Mouse (Mus musculus) neural tube, embryonic 10.5 days (tissue): ENCODE measurements around the gene Hoxb5.
A peak's percentile ranks its signal among the peaks of the same experiment; 100 is the strongest.

Experiments
- DNase-seq: peaks from one replicate; pipeline ENCODE4 v3.0.0-alpha.2; 2017; ENCODE audit warnings: low spot score; ENCODE audit errors: extremely low spot score

The Hoxb5 gene

GRCm38 (mm10) chr11:96286739-96287385 lies 16.3 kb upstream of the Hoxb5 start:
- peak; percentile 71 for DNase-seq

DNA sequence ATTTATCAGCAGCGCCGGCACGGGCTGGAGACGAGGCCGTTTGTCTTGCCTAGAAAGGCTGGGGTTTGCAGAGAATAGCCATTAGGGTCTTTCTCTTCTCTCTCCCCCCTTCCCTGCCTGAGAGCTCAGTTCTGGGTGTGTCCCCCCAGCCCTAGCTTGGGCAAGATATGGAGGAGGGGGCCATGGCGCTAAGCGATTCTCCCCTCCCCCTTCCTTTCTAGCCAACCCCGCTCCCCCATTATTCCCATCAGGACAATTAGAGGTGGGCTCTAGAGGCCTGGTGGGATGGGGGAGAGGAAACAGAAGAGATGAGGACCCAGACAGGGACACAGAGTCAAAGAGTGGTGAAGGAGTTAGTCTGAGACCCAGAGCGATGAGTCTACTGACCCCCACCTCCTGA lies 15.7 kb upstream of the Hoxb5 start:
- DNase-seq: peak; percentile 71

DNA sequence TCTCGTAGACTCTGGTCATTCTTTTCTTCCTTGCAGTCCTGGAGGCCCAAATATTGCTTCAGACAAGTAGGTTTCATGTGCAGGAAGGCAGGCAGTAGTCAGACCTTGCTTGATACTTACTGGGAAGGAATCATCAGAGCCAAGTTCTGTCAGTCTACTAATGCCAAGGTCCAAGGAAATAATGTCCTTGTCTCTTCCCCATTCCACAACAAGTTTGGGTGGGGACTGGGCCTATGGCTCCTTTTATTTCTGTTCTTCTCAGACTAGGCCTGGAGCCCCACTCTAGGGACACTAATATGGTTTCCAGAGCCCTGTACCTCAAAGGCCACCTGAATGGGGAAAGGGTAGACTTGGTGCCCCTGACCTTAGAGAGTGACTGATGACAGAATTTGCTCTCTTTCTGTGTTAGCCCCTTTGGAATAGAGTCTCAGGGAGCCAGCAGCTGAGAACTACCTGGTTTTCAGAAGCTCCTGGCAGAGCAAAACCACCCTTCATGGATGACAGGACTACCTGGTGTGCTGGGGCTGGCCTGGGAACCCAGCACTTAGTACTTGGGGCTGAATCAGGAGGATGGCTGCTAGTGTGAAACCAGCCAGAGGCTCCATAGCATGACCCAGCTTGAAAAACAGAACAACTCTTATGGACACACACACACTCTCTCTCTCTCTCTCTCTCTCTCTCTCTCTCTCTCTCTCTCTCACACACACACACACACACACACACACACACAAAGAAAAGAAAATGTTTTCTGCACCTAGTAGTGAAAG lies 14.5 kb upstream of the Hoxb5 start:
- DNase-seq: no peak

DNA sequence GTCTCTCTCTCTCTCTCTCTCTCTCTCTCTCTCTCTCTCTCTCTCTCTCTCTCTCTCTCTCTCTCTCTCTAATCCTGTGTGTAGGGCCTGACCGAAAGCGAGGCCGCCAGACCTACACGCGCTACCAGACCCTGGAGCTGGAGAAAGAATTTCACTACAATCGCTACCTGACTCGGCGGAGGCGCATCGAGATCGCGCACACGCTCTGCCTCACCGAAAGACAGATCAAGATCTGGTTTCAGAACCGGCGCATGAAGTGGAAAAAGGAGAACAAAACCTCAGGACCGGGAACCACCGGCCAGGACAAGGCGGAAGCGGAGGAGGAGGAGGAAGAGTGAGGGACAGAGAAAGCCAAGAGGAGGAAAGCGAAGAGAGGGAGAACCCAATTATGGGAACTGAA lies 13.8 kb upstream of the Hoxb5 start:
- DNase-seq: no peak

- no peak for DNase-seq
These were observed 13.3 kb upstream of the Hoxb5 start for GRCm38 (mm10) chr11:96289837-96290236.

GRCm38 (mm10) chr11:96290705-96291355 lies 12.3 kb upstream of the Hoxb5 start:
- DNase-seq: no peak

GRCm38 (mm10) chr11:96291681-96292564 lies 11.2 kb upstream of the Hoxb5 start, which contains the start of gene Hoxb6:
Hoxb6 (plus strand) TSS chr11:96292476.
- DNase-seq: peak; percentile 70

- DNase-seq: no peak
These were observed 10.4 kb upstream of the Hoxb5 start for GRCm38 (mm10) chr11:96292565-96293301.

DNA sequence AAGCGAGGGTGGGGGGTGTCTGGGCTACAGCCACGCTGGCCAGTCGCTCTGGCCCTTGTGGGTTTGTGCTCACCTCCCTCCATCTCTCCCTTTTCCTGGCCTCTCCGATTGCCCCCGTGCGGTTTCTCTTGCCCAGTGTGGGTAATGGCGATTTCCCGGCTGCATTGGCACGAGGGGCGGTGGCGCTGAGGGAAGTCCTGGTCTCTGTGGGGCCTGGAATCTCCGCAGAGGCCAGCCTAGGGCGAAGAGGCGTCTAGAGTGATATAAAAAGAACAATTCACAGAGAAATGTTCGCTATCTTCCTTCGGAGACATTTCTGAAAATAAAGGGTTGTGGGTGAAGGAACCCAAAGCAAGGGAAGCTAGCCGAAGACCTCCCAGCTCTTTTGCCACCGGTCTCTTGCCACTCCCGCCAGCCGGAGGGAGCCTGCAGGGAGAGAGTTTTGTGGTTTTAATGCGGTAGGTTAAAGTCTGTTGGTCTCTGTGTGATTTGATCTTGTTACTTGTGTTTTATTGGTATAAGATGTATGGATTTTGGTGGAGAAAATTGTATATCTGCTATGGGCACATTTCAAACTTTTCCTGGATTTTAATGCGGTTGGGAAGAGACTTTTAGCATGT lies 9.7 kb upstream of the Hoxb5 start:
- peak; percentile 66 for DNase-seq

DNA sequence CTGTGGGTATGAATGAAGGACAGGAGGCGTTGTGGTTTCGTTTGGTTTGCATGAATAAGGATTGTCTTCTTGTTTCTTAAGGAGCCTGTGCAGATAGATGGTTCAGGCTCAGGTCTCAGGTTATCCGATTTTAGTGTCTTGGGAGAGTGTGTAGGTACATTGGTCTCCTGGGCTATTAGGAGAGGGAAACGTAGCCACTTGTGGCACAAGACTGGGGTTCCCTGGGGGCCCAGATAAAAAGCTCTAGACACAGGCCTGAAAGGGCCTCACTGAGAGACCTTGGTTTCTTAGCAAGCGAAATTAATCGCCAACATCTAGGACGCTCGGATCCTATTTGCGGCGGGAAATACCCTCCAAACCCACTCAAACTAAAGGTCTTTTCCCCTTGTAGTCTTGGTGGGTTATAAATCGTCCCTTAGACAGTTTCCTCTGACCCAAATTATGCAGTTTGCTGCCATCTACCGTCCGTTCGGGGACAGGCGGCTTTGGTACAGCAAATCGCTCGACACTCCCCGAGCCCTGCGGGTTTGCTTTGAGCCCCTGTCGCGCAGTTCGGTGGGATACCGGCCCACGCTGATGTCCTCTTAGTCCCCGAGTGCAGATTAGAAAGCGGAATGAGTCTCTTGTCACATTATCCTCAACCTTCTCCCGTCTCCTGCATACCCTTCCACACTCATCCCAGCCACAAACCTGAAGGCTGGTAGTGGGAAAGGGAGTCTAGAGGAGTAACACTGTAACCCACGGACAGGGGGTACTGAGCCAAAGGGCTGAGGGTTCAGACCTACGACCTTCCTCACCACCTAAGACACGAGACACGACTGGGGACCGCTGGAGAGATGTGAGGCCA lies 8.7 kb upstream of the Hoxb5 start:
- DNase-seq: peak; percentile 65

DNA sequence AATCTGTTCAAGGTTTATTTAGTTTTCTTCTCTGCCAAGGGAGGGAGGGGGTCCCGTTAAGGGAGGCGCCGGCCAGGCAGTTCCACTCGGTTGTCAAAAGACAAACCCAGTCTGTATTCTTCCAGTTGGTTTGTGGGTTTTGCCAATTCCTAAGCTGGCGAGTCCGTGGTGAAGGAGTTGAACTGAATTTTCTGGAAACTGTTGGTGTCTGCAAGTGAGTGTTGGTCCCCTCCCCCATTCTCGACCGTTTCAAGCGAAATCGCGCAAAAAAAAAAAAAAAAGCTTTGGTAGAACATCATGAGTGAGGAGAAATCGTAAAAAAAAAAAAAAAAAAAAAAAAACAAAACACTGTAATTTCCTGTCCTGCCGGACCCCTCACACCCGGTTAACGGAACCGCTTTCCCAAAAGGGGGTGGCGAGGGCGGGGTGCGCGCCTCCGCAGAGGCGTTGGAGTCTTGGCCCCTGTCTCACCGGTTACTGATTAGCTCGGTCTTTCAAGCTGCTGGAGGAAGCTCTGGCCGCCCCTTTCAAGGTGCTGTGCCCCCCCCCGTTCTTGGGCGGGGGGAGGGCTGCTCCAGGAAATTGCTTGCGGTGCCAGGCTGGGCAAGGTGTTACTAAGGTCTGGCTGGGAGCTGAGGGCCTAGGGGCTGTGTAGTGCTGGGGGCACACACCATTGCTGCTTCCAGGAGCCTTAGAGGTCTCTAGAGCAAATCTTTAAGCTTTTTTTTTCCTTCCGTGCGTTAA lies 7.9 kb upstream of the Hoxb5 start:
- DNase-seq: peak; percentile 61

- peak; percentile 56 for DNase-seq
These were observed 6.1 kb upstream of the Hoxb5 start for GRCm38 (mm10) chr11:96296997-96297396.

DNA sequence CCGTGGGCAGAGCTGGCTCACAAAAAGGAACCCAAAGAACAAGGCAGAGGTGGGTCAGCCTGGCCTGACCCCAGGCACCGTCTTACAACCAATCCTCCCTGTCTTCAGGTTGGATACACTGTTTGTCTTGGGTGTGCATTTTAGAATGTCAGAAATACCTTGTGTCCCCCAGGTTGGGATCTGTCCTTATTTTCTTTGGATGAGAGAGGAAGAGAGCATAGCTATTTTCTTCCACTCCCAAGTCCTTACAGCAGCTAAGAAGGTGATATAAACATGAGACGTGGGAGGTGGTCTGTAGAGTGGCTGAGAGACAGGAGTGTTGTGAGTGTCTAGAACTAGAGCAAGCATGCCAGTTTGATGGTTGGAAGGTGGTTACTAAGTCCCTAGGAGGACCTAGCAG lies 5.7 kb upstream of the Hoxb5 start:
- no peak for DNase-seq

DNA sequence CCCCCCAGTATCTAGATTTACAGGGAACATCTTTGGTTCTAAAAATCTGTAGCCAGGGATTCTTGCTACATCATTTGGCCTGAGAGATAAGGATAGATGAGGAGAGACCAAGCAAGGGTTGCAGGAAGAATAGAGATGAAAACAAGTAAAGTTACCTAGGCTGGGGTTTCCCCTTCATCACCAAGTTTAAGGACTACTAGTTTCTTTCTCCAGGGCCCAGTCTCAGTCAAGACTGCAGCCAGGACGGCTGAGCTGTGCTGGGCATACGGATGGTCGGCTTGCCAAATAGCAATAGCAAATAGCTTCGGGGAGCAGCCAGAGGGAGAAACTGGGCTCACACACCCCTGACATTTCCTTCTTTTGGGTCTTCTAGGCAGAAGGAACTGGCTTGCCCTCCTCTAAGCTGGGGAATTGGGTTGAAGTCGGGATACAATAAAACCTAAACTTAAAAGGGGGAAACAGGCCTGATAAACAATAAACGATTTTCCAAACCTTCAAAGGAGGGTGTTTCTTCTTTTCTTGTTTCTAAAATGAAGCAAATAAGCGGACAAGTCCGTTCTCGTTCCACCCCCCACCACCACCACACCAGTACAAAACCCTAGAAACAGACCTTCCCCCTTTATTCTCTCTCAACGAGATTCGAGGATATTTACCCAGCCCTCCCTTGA lies 5.0 kb upstream of the Hoxb5 start:
- DNase-seq: no peak

DNA sequence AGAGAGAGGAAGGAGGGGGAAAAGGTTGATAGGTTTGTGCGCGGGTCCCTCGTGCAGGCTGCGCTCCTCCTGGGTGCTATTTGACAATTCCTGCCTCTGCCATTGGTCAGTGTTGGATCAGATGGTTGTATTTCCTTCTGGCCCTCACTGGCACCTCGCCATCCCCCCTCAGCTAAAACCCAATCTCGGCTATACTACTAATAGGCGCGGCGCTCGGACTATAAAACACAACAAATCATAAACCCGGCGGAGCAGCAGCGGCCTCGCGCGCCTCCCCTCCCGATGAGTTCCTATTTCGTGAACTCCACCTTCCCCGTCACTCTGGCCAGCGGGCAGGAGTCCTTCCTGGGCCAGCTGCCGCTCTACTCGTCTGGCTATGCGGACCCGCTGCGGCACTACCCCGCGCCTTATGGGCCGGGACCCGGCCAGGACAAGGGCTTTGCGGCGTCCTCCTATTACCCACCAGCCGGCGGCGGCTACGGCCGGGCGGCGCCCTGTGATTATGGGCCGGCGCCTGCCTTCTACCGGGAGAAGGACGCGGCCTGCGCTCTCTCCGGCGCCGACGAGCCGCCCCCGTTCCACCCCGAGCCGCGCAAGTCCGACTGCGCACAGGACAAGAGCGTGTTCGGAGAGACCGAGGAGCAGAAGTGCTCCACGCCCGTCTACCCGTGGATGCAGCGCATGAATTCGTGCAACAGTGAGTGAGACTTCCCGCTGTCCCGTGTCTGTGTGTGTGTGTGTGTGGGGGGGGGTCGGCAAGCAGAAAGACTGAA lies 4.1 kb upstream of the Hoxb5 start:
- DNase-seq: peak; percentile 69

- DNase-seq: peak; percentile 63
These were observed 3.4 kb upstream of the Hoxb5 start for GRCm38 (mm10) chr11:96299781-96300180.

GRCm38 (mm10) chr11:96300354-96301063 lies 2.6 kb upstream of the Hoxb5 start:
- peak; percentile 68 for DNase-seq
